Mouse (Mus musculus) CH12.LX (cell line): Measurements from ENCODE around the gene Gp9. TPM values are rescaled to one million over a fixed set of nuclear protein-coding genes. Genes with fewer than 3 reads are reported as not detected.

Experiments used
- DNase-seq: peaks from one replicate; pipeline ENCODE4 v3.0.0-alpha.2; 2013; ENCODE audit errors: extremely low read depth
- H3K27ac ChIP-seq: 2 replicates; pipeline ENCODE4 v1.5.1; 2012; ENCODE audit warnings: low read depth, mild to moderate bottlenecking, control low read depth, moderate library complexity; ENCODE audit not compliant: insufficient read depth
- H3K27me3 ChIP-seq: replicated peaks from 2 replicates; pipeline ENCODE3; 2012; ENCODE audit warnings: inconsistent platforms
- H3K36me3 ChIP-seq, 2 experiments: replicated peaks in 1 of 2; 2 replicates each; pipeline versions ENCODE3 to v1.6.1; 2012; ENCODE audit warnings: inconsistent platforms in 1 of 2, low read length in 1 of 2, mild to moderate bottlenecking in 1 of 2, mixed read lengths in 1 of 2, moderate library complexity in 1 of 2; ENCODE audit not compliant: control insufficient read depth in 1 of 2, insufficient read depth in 1 of 2
- H3K4me1 ChIP-seq, 2 experiments: 2 replicates each; pipeline ENCODE4 v1.6.1; 2012; ENCODE audit warnings: inconsistent platforms in 1 of 2, moderate library complexity in 1 of 2; ENCODE audit not compliant: insufficient read depth in 2 of 2, control insufficient read depth in 1 of 2
- H3K4me2 ChIP-seq: 2 replicates; pipeline ENCODE4 v1.6.1; 2012; ENCODE audit warnings: low read depth, mild to moderate bottlenecking, control low read depth; ENCODE audit not compliant: poor library complexity, insufficient read depth, severe bottlenecking
- H3K4me3 ChIP-seq, 3 experiments: fragments of 150-350 bp in 1 of 3; sonication (generic) in 1 of 3; replicated peaks in 1 of 3; 2 replicates each; pipeline versions ENCODE3 to v1.5.1; 2011 to 2012; ENCODE audit warnings: low read depth in 2 of 3, low read length in 2 of 3, mild to moderate bottlenecking in 2 of 3, moderate library complexity in 2 of 3, control low read depth in 1 of 3, improper control_type of control experiment in 1 of 3, inconsistent platforms in 1 of 3, mixed read lengths in 1 of 3; ENCODE audit not compliant: poor library complexity in 1 of 3
- H3K79me2 ChIP-seq: replicated peaks from 2 replicates; pipeline ENCODE4 v1.6.1; 2012; ENCODE audit warnings: mild to moderate bottlenecking, moderate library complexity; ENCODE audit not compliant: control insufficient read depth, poor library complexity, insufficient read depth, severe bottlenecking; ENCODE audit errors: extremely low read depth
- H3K9ac ChIP-seq: 2 replicates; pipeline ENCODE4 v1.6.1; 2012; ENCODE audit warnings: low read depth, mild to moderate bottlenecking, control low read depth, moderate library complexity; ENCODE audit not compliant: insufficient read depth
- H3K9me3 ChIP-seq: replicated peaks from 2 replicates; pipeline ENCODE3; 2012; ENCODE audit warnings: low read length, inconsistent platforms, mixed read lengths
- BHLHE40 ChIP-seq: IDR thresholded peaks from 2 replicates; pipeline ENCODE4 v1.6.1; 2011; ENCODE audit warnings: mild to moderate bottlenecking, low read depth, low read length, improper control_type of control experiment
- CHD1 ChIP-seq: IDR thresholded peaks from 2 replicates; pipeline ENCODE4 v1.6.1; 2012; ENCODE audit warnings: low read depth, low read length, improper control_type of control experiment, inconsistent platforms
- CHD2 ChIP-seq: IDR thresholded peaks from 2 replicates; pipeline ENCODE4 v1.6.1; 2011; ENCODE audit warnings: low read length, improper control_type of control experiment
- CTCF ChIP-seq, 2 experiments: IDR thresholded peaks in 1 of 2; conservative IDR thresholded peaks in 1 of 2; 2 replicates each; pipeline ENCODE4 v1.5.1; 2011 to 2012; ENCODE audit warnings: low read depth in 2 of 2, low read length in 2 of 2, improper control_type of control experiment in 1 of 2, inconsistent platforms in 1 of 2, mild to moderate bottlenecking in 1 of 2, moderate library complexity in 1 of 2
- ELF1 ChIP-seq: IDR thresholded peaks from 2 replicates; pipeline ENCODE4 v1.6.1; 2014; ENCODE audit warnings: low read depth, mild to moderate bottlenecking, inconsistent platforms, low read length, improper control_type of control experiment
- EP300 ChIP-seq: IDR thresholded peaks from 2 replicates; pipeline ENCODE4 v1.6.1; 2011; ENCODE audit warnings: low read length, improper control_type of control experiment
- ETS1 ChIP-seq: conservative IDR thresholded peaks from 2 replicates; pipeline ENCODE4 v1.6.1; 2012; ENCODE audit warnings: low read depth, mild to moderate bottlenecking, inconsistent platforms, low read length, improper control_type of control experiment, moderate library complexity
- GABPA ChIP-seq: IDR thresholded peaks from 2 replicates; pipeline ENCODE4 v1.6.1; 2012; ENCODE audit warnings: low read depth, low read length, improper control_type of control experiment, inconsistent platforms; ENCODE audit not compliant: insufficient replicate concordance
- IRF4 ChIP-seq: IDR thresholded peaks from 2 replicates; pipeline ENCODE4 v1.6.1; 2014; ENCODE audit warnings: low read depth, mild to moderate bottlenecking, inconsistent platforms, low read length, improper control_type of control experiment
- JUND ChIP-seq: conservative IDR thresholded peaks from 2 replicates; pipeline ENCODE4 v1.6.1; 2011; ENCODE audit warnings: low read depth, low read length, improper control_type of control experiment
- KAT2A ChIP-seq: IDR thresholded peaks from 2 replicates; pipeline ENCODE4 v1.6.1; 2012; ENCODE audit warnings: low read length, improper control_type of control experiment, inconsistent platforms; ENCODE audit not compliant: insufficient replicate concordance
- MAFK ChIP-seq: IDR thresholded peaks from 2 replicates; pipeline ENCODE4 v1.6.1; 2011; ENCODE audit warnings: low read length, improper control_type of control experiment; ENCODE audit not compliant: insufficient replicate concordance
- MAX ChIP-seq: IDR thresholded peaks from 2 replicates; pipeline ENCODE4 v1.6.1; 2011; ENCODE audit warnings: low read length, improper control_type of control experiment
- MAZ ChIP-seq: IDR thresholded peaks from 2 replicates; pipeline ENCODE4 v1.6.1; 2012; ENCODE audit warnings: low read depth, mild to moderate bottlenecking, inconsistent platforms, low read length, improper control_type of control experiment, moderate library complexity
- MEF2A ChIP-seq: IDR thresholded peaks from 2 replicates; pipeline ENCODE4 v1.6.1; 2014; ENCODE audit warnings: low read depth, mild to moderate bottlenecking, inconsistent platforms, low read length, improper control_type of control experiment, borderline replicate concordance
- MXI1 ChIP-seq: IDR thresholded peaks from 2 replicates; pipeline ENCODE4 v1.6.1; 2011; ENCODE audit warnings: mild to moderate bottlenecking, low read depth, low read length, improper control_type of control experiment
- MYC ChIP-seq: IDR thresholded peaks from 2 replicates; pipeline ENCODE4 v1.6.1; 2011; ENCODE audit warnings: low read depth, mild to moderate bottlenecking, improper control_type of control experiment, low read length
- NELFE ChIP-seq: IDR thresholded peaks from 2 replicates; pipeline ENCODE4 v1.6.1; 2011; ENCODE audit warnings: low read depth, low read length, improper control_type of control experiment
- NRF1 ChIP-seq: IDR thresholded peaks from 2 replicates; pipeline ENCODE4 v1.6.1; 2014; ENCODE audit warnings: low read depth, mild to moderate bottlenecking, inconsistent platforms, low read length, improper control_type of control experiment, moderate library complexity
- PAX5 ChIP-seq: IDR thresholded peaks from 2 replicates; pipeline ENCODE4 v1.6.1; 2012; ENCODE audit warnings: low read length, inconsistent platforms, mixed read lengths
- POLR2A ChIP-seq: IDR thresholded peaks from 2 replicates; pipeline ENCODE4 v1.6.1; 2011; ENCODE audit warnings: low read depth, mild to moderate bottlenecking, improper control_type of control experiment, low read length
- POLR2AphosphoS2 ChIP-seq: IDR thresholded peaks from 2 replicates; pipeline ENCODE4 v1.6.1; 2011; ENCODE audit warnings: low read depth, low read length, improper control_type of control experiment
- RAD21 ChIP-seq: IDR thresholded peaks from 2 replicates; pipeline ENCODE4 v1.6.1; 2011; ENCODE audit warnings: low read depth, mild to moderate bottlenecking, low read length, improper control_type of control experiment, moderate library complexity
- RCOR1 ChIP-seq: conservative IDR thresholded peaks from 2 replicates; pipeline ENCODE4 v1.6.1; 2012; ENCODE audit warnings: low read depth, mild to moderate bottlenecking, inconsistent platforms, low read length, improper control_type of control experiment
- SIN3A ChIP-seq: IDR thresholded peaks from 2 replicates; pipeline ENCODE4 v1.6.1; 2012; ENCODE audit warnings: low read length, improper control_type of control experiment, inconsistent platforms
- SMC3 ChIP-seq: IDR thresholded peaks from 2 replicates; pipeline ENCODE4 v1.6.1; 2011; ENCODE audit warnings: low read depth, low read length, improper control_type of control experiment
- TBP ChIP-seq: conservative IDR thresholded peaks from 2 replicates; pipeline ENCODE4 v1.6.1; 2011; ENCODE audit warnings: low read depth, low read length, improper control_type of control experiment
- TCF12 ChIP-seq: IDR thresholded peaks from 2 replicates; pipeline ENCODE4 v1.6.1; 2014; ENCODE audit warnings: low read depth, mild to moderate bottlenecking, inconsistent platforms, low read length, improper control_type of control experiment
- USF1 ChIP-seq: IDR thresholded peaks from 2 replicates; pipeline ENCODE4 v1.6.1; 2014; ENCODE audit warnings: low read depth, mild to moderate bottlenecking, inconsistent platforms, low read length, improper control_type of control experiment
- USF2 ChIP-seq: conservative IDR thresholded peaks from 2 replicates; pipeline ENCODE4 v1.6.1; 2011; ENCODE audit warnings: low read depth, low read length, improper control_type of control experiment
- ZC3H11A ChIP-seq: IDR thresholded peaks from 2 replicates; pipeline ENCODE4 v1.6.1; 2012; ENCODE audit warnings: low read depth, mild to moderate bottlenecking, inconsistent platforms, low read length, improper control_type of control experiment
- ZKSCAN1 ChIP-seq: IDR thresholded peaks from 2 replicates; pipeline ENCODE4 v1.6.1; 2012; ENCODE audit warnings: low read depth, inconsistent platforms, low read length, improper control_type of control experiment, borderline replicate concordance
- ZNF384 ChIP-seq: IDR thresholded peaks from 2 replicates; pipeline ENCODE4 v1.6.1; 2012; ENCODE audit warnings: low read depth, low read length, improper control_type of control experiment, inconsistent platforms
- dilution Hi-C: fragments of 300-500 bp; cut with MboI; formaldehyde crosslinking; loops from 2 replicates; pipeline ENCODE4 v1.14.3; 2020; ENCODE audit warnings: low sequenced_read_pairs; ENCODE audit not compliant: extremely low pct_unique_long_range_greater_than_20kb, extremely low pct_ligation_motif_present
- in situ Hi-C: fragments of 300-500 bp; cut with MboI; formaldehyde crosslinking; loops from 3 replicates; pipeline ENCODE4 v1.14.3; 2019; ENCODE audit warnings: low sequenced_read_pairs, low pct_ligation_motif_present, low pct_unique_long_range_greater_than_20kb, mixed read lengths
- polyA plus RNA-seq: library from polyadenylated mRNA; unstranded; fragments of >175 nt; gene quantifications from 2 replicates; pipeline ENCODE4 v1.2.1, GENCODE M21; 2012; ENCODE audit warnings: low read depth; ENCODE audit not compliant: insufficient read length
- total RNA-seq, 2 experiments: library from RNA; depleted of rRNA; stranded (reverse); fragments of 300-350 nt in 1 of 2; fragments of >200 nt in 1 of 2; gene quantifications; 2 replicates each; pipeline ENCODE4 v1.2.3; 2012 to 2014

Gp9 gene
- total and polyA plus RNA-seq, 3 experiments, result not detected

DNA sequence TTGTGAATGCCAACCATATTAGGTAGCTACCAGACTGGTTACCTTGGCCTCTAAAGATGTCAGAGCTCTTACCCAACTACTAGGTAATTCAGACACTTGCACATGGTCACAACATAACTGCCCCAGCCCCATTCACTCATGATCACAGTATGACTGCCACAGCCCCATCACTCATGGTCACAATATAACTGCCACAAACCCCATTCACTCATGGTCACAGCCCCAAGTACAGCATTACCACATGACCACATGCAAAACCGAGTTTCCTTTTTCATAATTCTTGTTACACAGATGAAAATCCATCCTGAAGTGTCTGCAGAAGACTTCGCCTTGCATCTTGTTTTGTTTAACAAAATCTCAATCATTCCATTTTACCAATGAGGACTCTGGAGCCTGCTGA lies 29.8 kb upstream of the Gp9 start:
- H3K4me2 ChIP-seq, result peak overlapping the region; percentile 27; the same call in 1 of the 2 replicates
- peak; percentile 66 for DNase-seq
- in situ Hi-C loops (no loop called here), dilution Hi-C loops (no loop called here)
- H3K27ac ChIP-seq, result no peak overlapping the region
- H3K4me1 ChIP-seq, result peaks cover 14 to 63% of the 10 kb centered on the region in 2 experiments
- H3K27me3 ChIP-seq, result peaks cover 2% of the 10 kb centered on the region
- H3K9ac ChIP-seq, result 0 out of 2 replicates have a peak overlapping the region, but pooled peaks have one; percentile 23
- H3K79me2 ChIP-seq, result no peaks in the 10 kb centered on the region
- H3K36me3 ChIP-seq, result peaks cover 0 to 3% of the 10 kb centered on the region in 2 experiments
- H3K9me3 ChIP-seq, result no peaks in the 10 kb centered on the region
- TF ChIP-seq JUND (no peak), IRF4 (peak; percentile 47), BHLHE40 (peak; percentile 45), TBP (0 out of 2 replicates have a peak, but pooled peaks have one; percentile 1)
- peak overlapping the region; percentile 23 to 54 (median 36) for H3K4me3 ChIP-seq

GRCm38 (mm10) chr6:87748531-87748930 lies 29.3 kb upstream of the Gp9 start:
- Histone ChIP-seq H3K9ac (0 out of 2 replicates have a peak overlapping the region, but pooled peaks have one; percentile 23), H3K79me2 (no peaks in the 10 kb centered on the region), H3K27me3 (peaks cover 2% of the 10 kb centered on the region), H3K4me3 (peak overlapping the region; percentile 23 to 54 (median 36)), H3K4me2 (peak overlapping the region; percentile 27; the same call in 1 of the 2 replicates), H3K36me3 (peaks cover 0 to 3% of the 10 kb centered on the region in 2 experiments), H3K4me1 (peaks cover 11 to 60% of the 10 kb centered on the region in 2 experiments; a peak in 3 of 4 replicates), H3K9me3 (no peaks in the 10 kb centered on the region), H3K27ac (no peak overlapping the region)
- dilution Hi-C loops, result no loop called here
- DNase-seq, result peak; percentile 72
- in situ Hi-C loops, result no loop called here
- TF ChIP-seq ZNF384 (peak; percentile 96), MAX (peak; percentile 11; the same call in 1 of the 2 replicates), BHLHE40 (no peak), ETS1 (no peak), CTCF (conservative IDR thresholded peaks at IDR 0.05 in 1 of 2, IDR thresholded peaks at IDR 0.05 in 1 of 2; ENCODE audit: low read depth in 2 of 2, low read length in 2 of 2) (no peak), GABPA (no peak), POLR2AphosphoS2 (no peak), JUND (no peak), NELFE (no peak), EP300 (no peak), NRF1 (no peak), MAFK (no peak), USF2 (peak; percentile 49), PAX5 (no peak), TBP (no peak), ZKSCAN1 (no peak), RCOR1 (no peak), MAZ (no peak), SMC3 (no peak), MYC (no peak), IRF4 (no peak), RAD21 (no peak), MEF2A (no peak), ELF1 (peak; percentile 76), MXI1 (no peak), SIN3A (no peak), USF1 (peak; percentile 66), TCF12 (no peak; the same call in 1 of the 2 replicates), ZC3H11A (no peak), POLR2A (no peak), CHD1 (no peak), CHD2 (no peak), KAT2A (0 out of 2 replicates have a peak, but pooled peaks have one; percentile 24)
